Comparison of ENCODE assay signal across 21 mouse cellular contexts in genomic region chr5:115362216-115362615, GRCm38 (mm10). TPM values are rescaled to one million over a fixed set of nuclear protein-coding genes. Genes with fewer than 3 reads are reported as not detected.
DNase-seq lines count a peak whose midpoint lies in the region; ATAC-seq and TF ChIP-seq lines count a peak whose summit lies in the region.
"Had no signal": no experiment of that assay in that cellular context is flagged by ENCODE, and none has a peak within 500 bp of the region (broad histone marks: within the 10 kb centered on the region; RNA-seq: fewer than 3 reads in every experiment).

No protein-coding gene starts in this region.

- H3K4me2 ChIP-seq in hindbrain, embryonic 14.5 days (replicated peaks) = no peak overlapping the region
- H3K4me2 ChIP-seq in midbrain, embryonic 11.5 days = no peak overlapping the region
- no peak overlapping the region for H3K4me2 ChIP-seq in midbrain, embryonic 16.5 days (ENCODE audit: low read length)
- H3K4me2 ChIP-seq: embryonic facial prominence, embryonic 13.5 days; hindbrain, embryonic 15.5 days had no signal

- H3K36me3 ChIP-seq in hindbrain, embryonic 10.5 days = no peaks in the 10 kb centered on the region
- no peaks in the 10 kb centered on the region for H3K36me3 ChIP-seq in hindbrain, embryonic 14.5 days (replicated peaks; ENCODE audit: control insufficient read depth, insufficient read depth)
- H3K36me3 ChIP-seq in midbrain, embryonic 11.5 days (ENCODE audit: control insufficient read depth, insufficient read depth, low read length) = no peaks in the 10 kb centered on the region
- no peaks in the 10 kb centered on the region for H3K36me3 ChIP-seq in midbrain, embryonic 16.5 days (ENCODE audit: control insufficient read depth, insufficient read depth, low read length)
- H3K36me3 ChIP-seq in E14TG2a.4 (ENCODE audit: insufficient read depth, low read length) = no peaks in the 10 kb centered on the region
- H3K36me3 ChIP-seq: embryonic facial prominence, embryonic 13.5 days; heart, embryonic 13.5 days; hindbrain, embryonic 15.5 days had no signal

- 0 out of 2 replicates have a peak overlapping the region, but pooled peaks have one; percentile 13 for H3K4me3 ChIP-seq in hindbrain, embryonic 10.5 days
- no peak overlapping the region for H3K4me3 ChIP-seq in hindbrain, embryonic 14.5 days (replicated peaks; ENCODE audit: low read length)
- no peak overlapping the region for H3K4me3 ChIP-seq in midbrain, embryonic 11.5 days (ENCODE audit: low read depth, low read length)
- H3K4me3 ChIP-seq in midbrain, embryonic 16.5 days (ENCODE audit: low read depth, low read length) = no peak overlapping the region
- H3K4me3 ChIP-seq in E14TG2a.4 (replicated peaks; ENCODE audit: low read length) = peak overlapping the region; percentile 32; the same call in 1 of the 2 replicates
- H3K4me3 ChIP-seq: embryonic facial prominence, embryonic 13.5 days; gastrocnemius, adult 2 months; heart, embryonic 13.5 days; hindbrain, embryonic 15.5 days had no signal

- peaks cover 38% of the 10 kb centered on the region for H3K4me1 ChIP-seq in hindbrain, embryonic 10.5 days (replicated peaks)
- no peaks in the 10 kb centered on the region for H3K4me1 ChIP-seq in hindbrain, embryonic 14.5 days (replicated peaks; ENCODE audit: control insufficient read depth, insufficient read depth, low read length)
- peaks cover 6% of the 10 kb centered on the region for H3K4me1 ChIP-seq in midbrain, embryonic 11.5 days (ENCODE audit: control insufficient read depth, insufficient read depth, low read length)
- H3K4me1 ChIP-seq in midbrain, embryonic 16.5 days (ENCODE audit: control insufficient read depth, insufficient read depth, low read length) = no peaks in the 10 kb centered on the region
- peaks cover 78% of the 10 kb centered on the region for H3K4me1 ChIP-seq in E14TG2a.4 (replicated peaks; ENCODE audit: low read depth, low read length)
- H3K4me1 ChIP-seq: embryonic facial prominence, embryonic 13.5 days; heart, embryonic 13.5 days; hindbrain, embryonic 15.5 days had no signal

- no peaks in the 10 kb centered on the region for H3K9me3 ChIP-seq in hindbrain, embryonic 10.5 days
- H3K9me3 ChIP-seq in hindbrain, embryonic 14.5 days (ENCODE audit: control insufficient read depth, low read length) = no peaks in the 10 kb centered on the region
- H3K9me3 ChIP-seq in midbrain, embryonic 11.5 days (ENCODE audit: control insufficient read depth, low read length) = no peaks in the 10 kb centered on the region
- H3K9me3 ChIP-seq in midbrain, embryonic 16.5 days (replicated peaks; ENCODE audit: control insufficient read depth, low read length, poor library complexity, severe bottlenecking) = no peaks in the 10 kb centered on the region
- H3K9me3 ChIP-seq in E14TG2a.4 (ENCODE audit: low read length) = no peaks in the 10 kb centered on the region
- H3K9me3 ChIP-seq: embryonic facial prominence, embryonic 13.5 days; heart, embryonic 13.5 days; hindbrain, embryonic 15.5 days had no signal

- peak overlapping the region; percentile 84 for H3K27ac ChIP-seq in hindbrain, embryonic 10.5 days
- H3K27ac ChIP-seq in hindbrain, embryonic 14.5 days = no peak overlapping the region
- H3K27ac ChIP-seq in midbrain, embryonic 11.5 days (ENCODE audit: low read depth, low read length) = no peak overlapping the region; the same call in 1 of the 2 replicates
- H3K27ac ChIP-seq in midbrain, embryonic 16.5 days (ENCODE audit: low read length) = no peak overlapping the region
- H3K27ac ChIP-seq: embryonic facial prominence, embryonic 13.5 days; gastrocnemius, adult 2 months; heart, embryonic 13.5 days; hindbrain, embryonic 15.5 days had no signal

- H3K27me3 ChIP-seq in hindbrain, embryonic 10.5 days (ENCODE audit: insufficient read depth, poor library complexity, severe bottlenecking) = no peaks in the 10 kb centered on the region
- no peaks in the 10 kb centered on the region for H3K27me3 ChIP-seq in hindbrain, embryonic 14.5 days (ENCODE audit: control insufficient read depth, insufficient read depth, low read length)
- H3K27me3 ChIP-seq in midbrain, embryonic 11.5 days (ENCODE audit: control insufficient read depth, insufficient read depth, low read length) = no peaks in the 10 kb centered on the region
- no peaks in the 10 kb centered on the region for H3K27me3 ChIP-seq in midbrain, embryonic 16.5 days (ENCODE audit: control insufficient read depth, insufficient read depth, low read depth, low read length)
- no peaks in the 10 kb centered on the region for H3K27me3 ChIP-seq in E14TG2a.4 (ENCODE audit: insufficient read depth, low read length)
- H3K27me3 ChIP-seq: CH12.LX; embryonic facial prominence, embryonic 13.5 days; hindbrain, embryonic 15.5 days had no signal

- no peak overlapping the region for H3K9ac ChIP-seq in hindbrain, embryonic 14.5 days
- H3K9ac ChIP-seq in midbrain, embryonic 11.5 days (ENCODE audit: low read length) = no peak overlapping the region
- H3K9ac ChIP-seq in midbrain, embryonic 16.5 days (ENCODE audit: low read depth, low read length) = no peak overlapping the region
- H3K9ac ChIP-seq: embryonic facial prominence, embryonic 13.5 days; heart, embryonic 13.5 days; hindbrain, embryonic 15.5 days had no signal

- WGBS in hindbrain, embryonic 10.5 days = 22% methylated on average over 7 of the region's 7 CpGs
- 20% methylated on average over 7 of the region's 7 CpGs for WGBS in hindbrain, embryonic 14.5 days
- WGBS in midbrain, embryonic 11.5 days = 31% methylated on average over 7 of the region's 7 CpGs
- 34% methylated on average over 6 of the region's 7 CpGs for WGBS in midbrain, embryonic 16.5 days

- ATAC-seq in hindbrain, embryonic 14.5 days (ENCODE audit: low FRiP score) = no peak
- no peak; the same call in 1 of the 2 replicates for ATAC-seq in midbrain, embryonic 11.5 days (ENCODE audit: low FRiP score)
- no peak for ATAC-seq in midbrain, embryonic 16.5 days
- ATAC-seq: activated CD4-positive, CD25-positive, alpha-beta regulatory T cell, adult 4 months had no signal

- no peak for TF ChIP-seq CTCF in E14TG2a.4 (conservative IDR thresholded peaks at IDR 0.05; ENCODE audit: low read length)

- DNase-seq in hindbrain, embryonic 10.5 days (ENCODE audit: low spot score) = no peak
- DNase-seq in hindbrain, embryonic 14.5 days (ENCODE audit: low spot score) = no peak
- peak; percentile 89 for DNase-seq in midbrain, embryonic 11.5 days (ENCODE audit: low spot score, missing footprints)
- peak; percentile 50 for DNase-seq in ZHBTc4 (ENCODE audit: low read depth, low spot score)
- no peak for DNase-seq in urinary bladder, adult 2 months (ENCODE audit: low spot score)
- DNase-seq in heart, adult 8-10 months (ENCODE audit: low spot score) = no peak
- DNase-seq: adrenal gland, postnatal 14 days; cerebellum, adult 8-10 months; cerebellum, postnatal 14 days; embryo, embryonic 11 days; gastrocnemius, adult 2 months; gastrocnemius, postnatal 25 days; heart, postnatal 36 days; kidney, adult 11 months had no signal

RNA-seq across cellular contexts. Expression of gene Cox6a1, which starts 13.4 kb away (rescaled TPM):
- polyA plus RNA-seq in hindbrain, embryonic 10.5 days (2016; fragmentation: Nextera tagmentation; extraction: Ambion mirVana) = 875 and 1,016 TPM in 2 replicates
- polyA plus RNA-seq in hindbrain, embryonic 14.5 days (2014; fragmentation: Nextera tagmentation; extraction: Ambion mirVana) = 1,199 and 1,253 TPM in 2 replicates
- polyA plus RNA-seq in midbrain, embryonic 11.5 days (2014; fragmentation: Nextera tagmentation; extraction: Ambion mirVana) = 745 and 840 TPM in 2 replicates
- 1,007 and 1,008 TPM in 2 replicates for polyA plus RNA-seq in midbrain, embryonic 16.5 days (2015; fragmentation: Nextera tagmentation; extraction: Ambion mirVana)
- 940 and 1,078 TPM in 2 replicates for polyA plus RNA-seq in urinary bladder, adult 2 months (2012; rRNA removed)
- 100 to 1,000 TPM; 205 to 218 (median 216) TPM for total RNA-seq in heart, adult 8-10 months (2022)

RNA-seq across cellular contexts. Expression of gene Triap1, which starts 21.2 kb away (rescaled TPM):
- 56.3 and 57.2 TPM in 2 replicates for polyA plus RNA-seq in hindbrain, embryonic 10.5 days (2016; fragmentation: Nextera tagmentation; extraction: Ambion mirVana)
- polyA plus RNA-seq in hindbrain, embryonic 14.5 days (2014; fragmentation: Nextera tagmentation; extraction: Ambion mirVana) = 47.6 and 50.1 TPM in 2 replicates
- 57.7 and 64.7 TPM in 2 replicates for polyA plus RNA-seq in midbrain, embryonic 11.5 days (2014; fragmentation: Nextera tagmentation; extraction: Ambion mirVana)
- 47.9 and 52.6 TPM in 2 replicates for polyA plus RNA-seq in midbrain, embryonic 16.5 days (2015; fragmentation: Nextera tagmentation; extraction: Ambion mirVana)
- polyA plus RNA-seq in urinary bladder, adult 2 months (2012; rRNA removed) = 47.5 and 63.9 TPM in 2 replicates
- 10 to 100 TPM; 25.5 to 27.4 (median 25.8) TPM for total RNA-seq in heart, adult 8-10 months (2022)

RNA-seq across cellular contexts. Expression of gene Gatc, which starts 21.2 kb away (rescaled TPM):
- polyA plus RNA-seq in hindbrain, embryonic 10.5 days (2016; fragmentation: Nextera tagmentation; extraction: Ambion mirVana) = 35.6 and 41.2 TPM in 2 replicates
- polyA plus RNA-seq in hindbrain, embryonic 14.5 days (2014; fragmentation: Nextera tagmentation; extraction: Ambion mirVana) = 41.8 and 42.2 TPM in 2 replicates
- 43.5 and 46.8 TPM in 2 replicates for polyA plus RNA-seq in midbrain, embryonic 11.5 days (2014; fragmentation: Nextera tagmentation; extraction: Ambion mirVana)
- polyA plus RNA-seq in midbrain, embryonic 16.5 days (2015; fragmentation: Nextera tagmentation; extraction: Ambion mirVana) = 37.8 and 43.5 TPM in 2 replicates
- polyA plus RNA-seq in urinary bladder, adult 2 months (2012; rRNA removed) = 13.6 and 18.0 TPM in 2 replicates
- total RNA-seq in heart, adult 8-10 months (2022) = 10 to 100 TPM; 17.5 to 21.2 (median 19.4) TPM

RNA-seq across cellular contexts. Expression of gene Srsf9, which starts 35.2 kb away (rescaled TPM):
- polyA plus RNA-seq in hindbrain, embryonic 10.5 days (2016; fragmentation: Nextera tagmentation; extraction: Ambion mirVana) = 383 and 387 TPM in 2 replicates
- 140 and 145 TPM in 2 replicates for polyA plus RNA-seq in hindbrain, embryonic 14.5 days (2014; fragmentation: Nextera tagmentation; extraction: Ambion mirVana)
- polyA plus RNA-seq in midbrain, embryonic 11.5 days (2014; fragmentation: Nextera tagmentation; extraction: Ambion mirVana) = 362 and 376 TPM in 2 replicates
- polyA plus RNA-seq in midbrain, embryonic 16.5 days (2015; fragmentation: Nextera tagmentation; extraction: Ambion mirVana) = 118 and 132 TPM in 2 replicates
- polyA plus RNA-seq in urinary bladder, adult 2 months (2012; rRNA removed) = 56.7 and 60.4 TPM in 2 replicates
- total RNA-seq in heart, adult 8-10 months (2022) = 10 to 100 TPM; 14.2 to 15.5 (median 14.4) TPM

Comparison
In these comparisons a context has a peak if more than half of its experiments do, and no peak if none do; other contexts are left out.
1. H3K4me3 ChIP-seq: peak in hindbrain, embryonic 10.5 days (single experiment) and E14TG2a.4 (single experiment); none in hindbrain, embryonic 14.5 days (single experiment), midbrain, embryonic 11.5 days (single experiment) and midbrain, embryonic 16.5 days (single experiment).
2. DNase-seq: peak in midbrain, embryonic 11.5 days (single experiment) and ZHBTc4 (single experiment); none in hindbrain, embryonic 10.5 days (single experiment), hindbrain, embryonic 14.5 days (single experiment), urinary bladder, adult 2 months (single experiment) and heart, adult 8-10 months (single experiment).